ENCODE assay signal across 12 mouse cellular contexts in genomic region chr7:82029666-82030065, GRCm38 (mm10). TPM values are rescaled to one million over a fixed set of nuclear protein-coding genes. Genes with fewer than 3 reads are reported as not detected.
DNase-seq lines count a peak whose midpoint lies in the region; ATAC-seq and TF ChIP-seq lines count a peak whose summit lies in the region.
"Had no signal": no experiment of that assay in that cellular context is flagged by ENCODE, and none has a peak within 500 bp of the region (broad histone marks: within the 10 kb centered on the region; RNA-seq: fewer than 3 reads in every experiment).

No protein-coding gene starts in this region.

- no peak for TF ChIP-seq CTCF in thymus, adult 2 months (IDR thresholded peaks at IDR 0.05; ENCODE audit: borderline replicate concordance, control insufficient read depth, extremely low read depth, insufficient read depth, low read length, poor library complexity)

- H3K36me3 ChIP-seq in heart, embryonic 14.5 days (ENCODE audit: control insufficient read depth, insufficient read depth, low read length) = no peaks in the 10 kb centered on the region
- H3K36me3 ChIP-seq in embryonic facial prominence, embryonic 10.5 days (replicated peaks) = no peaks in the 10 kb centered on the region
- H3K36me3 ChIP-seq in thymus, adult 2 months (ENCODE audit: control insufficient read depth, insufficient read depth, low read length) = no peaks in the 10 kb centered on the region
- H3K36me3 ChIP-seq: forebrain, embryonic 15.5 days; midbrain, embryonic 13.5 days; stomach, embryonic 15.5 days had no signal

- no peak for TF ChIP-seq POLR2A in thymus, adult 2 months (IDR thresholded peaks at IDR 0.05; ENCODE audit: control insufficient read depth, extremely low read depth, insufficient read depth, low read length, poor library complexity)

- H3K9me3 ChIP-seq in heart, embryonic 14.5 days (ENCODE audit: control insufficient read depth, low read length) = no peaks in the 10 kb centered on the region
- H3K9me3 ChIP-seq in embryonic facial prominence, embryonic 10.5 days = no peaks in the 10 kb centered on the region
- H3K9me3 ChIP-seq: forebrain, embryonic 15.5 days; midbrain, embryonic 13.5 days; stomach, embryonic 15.5 days had no signal

- H3K4me1 ChIP-seq in heart, embryonic 14.5 days (ENCODE audit: control insufficient read depth in 2 of 2, insufficient read depth in 2 of 2, low read length in 2 of 2) = peaks cover 0 to 5% of the 10 kb centered on the region in 2 experiments; a peak in 1 of 4 replicates
- peaks cover 13% of the 10 kb centered on the region for H3K4me1 ChIP-seq in embryonic facial prominence, embryonic 10.5 days
- peaks cover 5% of the 10 kb centered on the region for H3K4me1 ChIP-seq in thymus, adult 2 months (replicated peaks; ENCODE audit: control insufficient read depth, insufficient read depth, low read length)
- H3K4me1 ChIP-seq: forebrain, embryonic 15.5 days; midbrain, embryonic 13.5 days; stomach, embryonic 15.5 days had no signal

- 40% methylated on average over 9 of the region's 9 CpGs for WGBS in heart, embryonic 14.5 days
- WGBS in embryonic facial prominence, embryonic 10.5 days = 47% methylated on average over 9 of the region's 9 CpGs
- WGBS in thymus, adult 2 months = 73% methylated on average over 9 of the region's 9 CpGs

- H3K27me3 ChIP-seq in heart, embryonic 14.5 days (ENCODE audit: control insufficient read depth, insufficient read depth, low read length) = no peaks in the 10 kb centered on the region
- H3K27me3 ChIP-seq in embryonic facial prominence, embryonic 10.5 days (replicated peaks; ENCODE audit: low read depth, poor library complexity, severe bottlenecking) = no peaks in the 10 kb centered on the region
- H3K27me3 ChIP-seq in thymus, adult 2 months (ENCODE audit: control insufficient read depth, insufficient read depth, low read length) = no peaks in the 10 kb centered on the region
- H3K27me3 ChIP-seq: forebrain, embryonic 15.5 days; midbrain, embryonic 13.5 days; stomach, embryonic 15.5 days had no signal

- DNase-seq in heart, adult 9 months (ENCODE audit: low spot score in 2 of 2) = no peak
- peak; percentile 82 for DNase-seq in 3T3-L1 (ENCODE audit: low read depth, low spot score)
- peak; percentile 45 for DNase-seq in embryonic facial prominence, embryonic 10.5 days (ENCODE audit: low spot score)
- DNase-seq in kidney, postnatal 14 days = peak; percentile 66
- no peak for DNase-seq in thymus, adult 2 months
- DNase-seq in gastrocnemius, postnatal 14 days = no peak
- DNase-seq in right cerebral cortex, postnatal 25 days = no peak
- DNase-seq: layer of hippocampus, postnatal 36 days had no signal

- intact Hi-C loops in gastrocnemius, postnatal 14 days (cut with DNase I; ENCODE audit: low total_unique reads) = no loop called here

- H3K4me2 ChIP-seq in heart, embryonic 14.5 days (ENCODE audit: low read length) = no peak overlapping the region
- H3K4me2 ChIP-seq: forebrain, embryonic 15.5 days; midbrain, embryonic 13.5 days; stomach, embryonic 15.5 days had no signal

- peak; percentile 47; the same call in 1 of the 2 replicates for ATAC-seq in heart, embryonic 14.5 days (ENCODE audit: insufficient number of reproducible peaks, insufficient read depth, low FRiP score, low read depth)
- ATAC-seq: forebrain, embryonic 15.5 days; midbrain, embryonic 13.5 days had no signal

- no peak overlapping the region for H3K4me3 ChIP-seq in heart, embryonic 14.5 days (ENCODE audit: control insufficient read depth in 1 of 2, insufficient read depth in 1 of 2, low read depth in 1 of 2, low read length in 2 of 2)
- H3K4me3 ChIP-seq in embryonic facial prominence, embryonic 10.5 days = no peak overlapping the region
- no peak overlapping the region for H3K4me3 ChIP-seq in thymus, adult 2 months (ENCODE audit: control insufficient read depth, insufficient read depth, low read length)
- H3K4me3 ChIP-seq: forebrain, embryonic 15.5 days; midbrain, embryonic 13.5 days; stomach, embryonic 15.5 days had no signal

- H3K27ac ChIP-seq in heart, embryonic 14.5 days (replicated peaks in 1 of 2; ENCODE audit: control insufficient read depth in 1 of 2, insufficient read depth in 1 of 2, low read depth in 2 of 2, low read length in 2 of 2) = no peak overlapping the region
- H3K27ac ChIP-seq in embryonic facial prominence, embryonic 10.5 days (replicated peaks) = 0 out of 2 replicates have a peak overlapping the region, but pooled peaks have one; percentile 8
- no peak overlapping the region for H3K27ac ChIP-seq in thymus, adult 2 months (ENCODE audit: control insufficient read depth, insufficient read depth, low read length)
- H3K27ac ChIP-seq: forebrain, embryonic 15.5 days; midbrain, embryonic 13.5 days; stomach, embryonic 15.5 days had no signal

- H3K9ac ChIP-seq in heart, embryonic 14.5 days (ENCODE audit: low read length) = no peak overlapping the region
- H3K9ac ChIP-seq: forebrain, embryonic 15.5 days; midbrain, embryonic 13.5 days; stomach, embryonic 15.5 days had no signal

RNA-seq across cellular contexts. Expression of gene Bnc1, which starts 37.6 kb away (rescaled TPM):
- 4.8 and 6.3 TPM in 2 replicates for polyA plus RNA-seq in heart, embryonic 14.5 days (2014; fragmentation: Nextera tagmentation; extraction: Ambion mirVana)
- polyA plus RNA-seq in embryonic facial prominence, embryonic 10.5 days (2016; fragmentation: Nextera tagmentation; extraction: Ambion mirVana) = 3.1 and 4.5 TPM in 2 replicates
- 1.1 and 1.5 TPM in 2 replicates for polyA plus RNA-seq in thymus, adult 2 months (2012; rRNA removed)
- not detected for total RNA-seq in gastrocnemius, postnatal 14 days (2021)
- total RNA-seq: layer of hippocampus, postnatal 36 days had no signal

Comparison
In these comparisons a context has a peak if more than half of its experiments do, and no peak if none do; other contexts are left out.
1. DNase-seq: peak in 3T3-L1 (single experiment), embryonic facial prominence, embryonic 10.5 days (single experiment) and kidney, postnatal 14 days (single experiment); none in heart, adult 9 months (0 of 2), thymus, adult 2 months (single experiment), gastrocnemius, postnatal 14 days (single experiment) and right cerebral cortex, postnatal 25 days (single experiment).